Mouse (Mus musculus) embryonic stem cell, embryonic (primary cell): Measurements from ENCODE around the gene Plin2.

Source experiments
- CTCF ChIA-PET, 4 experiments: fragments of 300-600 bp in 2 of 4; fragments of 350-600 bp in 2 of 4; sonication (Branson Sonifier 250); formaldehyde crosslinking; loops; one replicate each; lab custom pipeline; 2022; ENCODE audit warnings: inconsistent platforms in 2 of 4; lab: Charles Lee
- POLR2A ChIA-PET, 4 experiments: fragments of 300-600 bp in 2 of 4; fragments of 350-600 bp in 2 of 4; sonication (Branson Sonifier 250); formaldehyde crosslinking; loops; one replicate each; lab custom pipeline; 2022; ENCODE audit warnings: antibody characterized with exemption in 4 of 4, inconsistent platforms in 1 of 4; lab: Charles Lee

Gene Plin2

DNA sequence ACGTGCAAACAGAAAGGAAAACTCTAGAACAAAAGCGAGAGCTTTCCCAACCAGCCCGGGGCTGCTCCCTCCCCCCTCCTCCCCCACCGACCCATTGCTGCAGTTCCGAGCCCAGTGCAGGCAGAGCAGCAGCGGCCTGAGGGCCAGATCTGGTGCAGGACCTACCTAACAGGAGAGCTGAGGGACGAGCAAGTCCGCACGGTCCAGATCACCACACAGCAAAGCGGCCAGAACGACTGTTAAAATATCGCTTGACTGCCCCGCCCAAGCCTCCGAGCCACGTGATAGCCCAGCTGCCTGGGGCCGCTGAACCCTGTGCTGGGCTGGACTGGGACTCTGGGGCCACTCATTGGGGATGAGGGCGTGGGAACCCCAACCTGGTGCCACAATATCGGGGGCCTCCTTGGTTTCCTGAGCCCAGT, at the start of gene Plin2:
Gene Plin2, minus strand, starts transcription at position 281 of the 422 bp plus-strand sequence.
- CTCF ChIA-PET: interaction anchor here in 1 of 4 experiments (0.7 to 1.4 kb wide), 2 partner anchors 95 to 236 kb away, joined by 3 to 5 read pairs; no protein-coding TSS in a partner anchor
- POLR2A ChIA-PET: interaction anchor here in 3 of 4 experiments (0.6 to 3.3 kb wide), 24 partner anchors 8 to 188 kb away, joined by 3 to 19 read pairs (median 4); partner anchors contain the start of genes Haus6 (in 2 of the 3), Rraga (in 2 of the 3) and Rps6 (in 1 of the 3)

DNA sequence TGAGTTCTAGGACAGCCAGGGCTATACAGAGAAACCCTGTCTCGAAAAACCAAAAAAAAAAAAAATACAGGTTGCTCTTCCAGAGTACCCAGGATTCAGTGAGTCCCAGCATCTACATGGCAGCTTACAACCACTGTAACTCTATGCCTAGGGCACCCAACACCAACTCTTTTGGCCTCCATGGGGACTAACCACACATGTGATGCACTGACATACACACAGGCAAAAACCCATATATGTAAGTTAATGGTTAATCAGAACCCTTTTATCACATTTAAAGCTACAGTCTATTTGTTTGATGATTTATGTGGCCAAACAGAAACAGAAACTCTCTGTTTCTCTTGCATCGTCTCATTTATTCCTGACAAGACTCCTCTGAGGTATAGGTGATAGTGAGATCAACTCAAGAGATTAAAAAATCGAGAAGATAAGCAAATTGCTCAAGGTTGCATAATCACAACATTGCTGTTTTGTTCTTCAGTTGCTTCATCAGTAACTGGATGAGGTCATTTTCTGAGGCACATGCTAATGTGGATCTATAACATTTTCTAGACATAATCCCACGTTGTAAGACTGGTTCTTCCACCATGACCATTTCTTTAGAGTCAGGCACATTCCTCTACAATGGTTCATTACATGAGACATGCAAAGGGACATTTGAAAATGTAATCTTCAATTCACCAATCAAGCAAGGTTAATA, 49.2 kb upstream of the Plin2 start:
- ChIA-PET CTCF (interaction anchor here in 1 of 4 experiments (0.5 kb wide), 1 partner anchor 22 kb away, joined by 4 read pairs; no protein-coding TSS in a partner anchor), POLR2A (interaction anchor here in 2 of 4 experiments (1.0 to 2.1 kb wide), 3 partner anchors 9 to 138 kb away, joined by 3 to 5 read pairs (median 5); partner anchors contain the start of genes Dennd4c (in 1 of the 2) and Rps6 (in 1 of the 2))

DNA sequence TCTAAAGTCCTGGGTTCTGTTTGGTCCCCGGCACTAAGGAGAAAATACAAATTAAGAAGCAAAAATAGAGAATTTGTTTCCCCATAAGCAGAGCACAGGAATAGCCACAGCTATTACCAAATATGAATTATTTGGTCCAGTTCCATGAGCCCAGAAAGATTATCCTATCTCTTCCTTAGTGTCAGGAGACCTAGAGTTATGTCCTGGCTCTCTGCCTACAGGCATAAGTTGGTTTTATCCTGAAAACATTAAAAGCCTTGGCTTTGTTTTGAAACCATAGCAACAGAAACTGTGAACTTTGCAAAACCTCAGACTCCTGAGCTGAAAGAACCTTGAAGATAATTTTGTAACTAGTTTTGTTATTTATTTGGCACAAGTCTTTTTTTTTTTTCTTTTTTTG, 47.3 kb upstream of the Plin2 start:
- ChIA-PET CTCF (no interaction called here), POLR2A (interaction anchor here in 1 of 4 experiments (0.6 to 2.0 kb wide), 4 partner anchors 12 to 140 kb away, joined by 3 to 5 read pairs (median 3); partner anchors contain the start of gene Rps6)

DNA sequence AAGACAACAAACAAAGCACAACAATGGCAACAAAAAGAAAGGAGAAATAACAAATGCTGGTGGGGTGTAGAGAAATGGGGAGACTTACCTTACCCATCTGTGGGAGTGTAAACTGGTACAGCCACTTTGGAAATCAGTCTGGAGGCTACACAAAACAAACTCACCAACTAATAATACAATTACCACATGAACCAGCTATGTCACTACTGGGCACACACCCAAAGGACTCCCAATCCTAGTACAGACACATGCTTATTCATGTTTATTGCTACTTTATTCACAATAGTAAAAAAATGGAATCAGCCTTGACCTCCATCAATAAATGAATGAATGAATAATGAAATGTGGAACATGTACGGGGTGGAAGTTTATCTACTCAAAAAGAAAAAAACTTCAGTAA, 45.5 kb upstream of the Plin2 start:
- ChIA-PET POLR2A (interaction anchor here in 1 of 4 experiments (2.9 kb wide), 1 partner anchor 104 kb away, joined by 8 read pairs; the partner anchor contains the start of gene Haus6), CTCF (no interaction called here)

DNA sequence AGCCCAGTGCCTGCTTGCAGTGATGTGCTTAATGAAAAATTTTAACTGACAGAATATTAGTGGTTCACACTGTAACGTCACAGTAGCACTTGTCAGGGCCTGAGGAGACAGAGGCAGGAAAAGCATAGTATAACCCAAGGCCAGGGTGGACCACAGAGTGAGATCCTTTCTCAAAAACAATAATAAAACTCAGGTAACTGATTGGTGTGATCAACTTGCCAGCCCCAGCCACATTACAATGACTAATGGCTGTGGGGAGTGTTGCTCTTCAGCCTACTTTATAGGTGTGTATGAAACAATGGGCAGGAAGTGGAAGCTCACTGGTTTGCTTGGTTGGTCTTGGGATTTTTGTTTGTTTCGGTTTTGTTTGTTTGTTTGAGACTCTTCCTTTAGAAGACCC, 43.7 kb upstream of the Plin2 start:
- CTCF ChIA-PET: interaction anchor here in 1 of 4 experiments (0.7 kb wide), 1 partner anchor 40 kb away, joined by 3 read pairs; no protein-coding TSS in a partner anchor
- POLR2A ChIA-PET: interaction anchor here in 3 of 4 experiments (0.5 to 2.9 kb wide), 11 partner anchors 10 to 161 kb away, joined by 3 to 11 read pairs (median 4); partner anchors contain the start of genes Acer2 (in 1 of the 3), Haus6 (in 1 of the 3) and Rraga (in 1 of the 3)

DNA sequence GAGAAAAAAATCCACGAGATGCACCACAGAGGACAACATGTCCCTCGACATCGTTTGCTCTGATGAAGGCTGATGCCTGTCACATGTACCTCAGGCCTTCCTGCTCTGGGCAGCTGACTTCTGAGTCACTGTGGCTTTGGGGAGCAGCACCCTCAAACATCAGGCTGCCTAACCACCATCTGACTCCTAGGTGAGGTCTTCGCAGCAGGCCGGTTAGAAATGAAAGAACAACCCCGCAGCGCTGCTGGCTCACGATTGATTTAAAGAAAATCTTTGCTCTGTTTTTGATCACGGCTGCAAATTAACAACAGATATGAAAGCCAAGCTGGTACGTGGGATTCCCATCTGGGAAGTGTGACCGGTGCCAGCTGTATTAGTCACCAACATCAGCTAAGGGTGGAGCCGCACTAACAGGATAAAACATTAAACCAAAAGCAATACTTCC, 42.9 kb upstream of the Plin2 start:
- POLR2A ChIA-PET: interaction anchor here in 3 of 4 experiments (0.9 to 2.9 kb wide), 10 partner anchors 12 to 162 kb away, joined by 3 to 11 read pairs (median 4); partner anchors contain the start of genes Rraga (in 2 of the 3), Acer2 (in 1 of the 3) and Haus6 (in 1 of the 3)
- CTCF ChIA-PET: interaction anchor here in 1 of 4 experiments (0.7 kb wide), 1 partner anchor 41 kb away, joined by 3 read pairs; no protein-coding TSS in a partner anchor

DNA sequence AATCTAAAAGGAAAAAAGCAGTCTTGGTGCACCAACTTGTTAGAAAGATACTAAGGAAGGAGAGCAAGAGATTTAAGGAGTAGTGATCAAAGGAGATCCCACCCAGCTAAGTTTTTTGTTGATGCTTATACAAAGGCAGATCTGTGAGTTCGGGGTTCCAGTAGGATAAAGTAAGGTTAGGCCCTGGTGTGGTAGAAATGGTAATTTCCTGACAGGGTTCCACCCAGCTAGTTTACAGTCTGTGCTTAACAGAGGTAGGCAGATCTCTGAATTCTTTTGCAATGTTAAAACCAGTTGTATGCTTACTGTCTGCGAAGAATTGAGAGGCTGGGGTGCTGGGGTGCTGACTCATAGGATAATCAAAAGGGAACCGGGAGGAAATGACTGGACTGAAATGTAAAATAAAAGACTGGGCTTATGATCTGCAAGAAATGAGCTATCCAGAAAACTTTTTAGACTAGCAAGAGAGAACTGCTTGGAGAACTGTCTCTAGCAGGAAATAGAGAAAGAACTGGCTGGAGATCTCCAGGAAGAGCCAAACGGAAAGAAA, 40.9 kb upstream of the Plin2 start:
- POLR2A ChIA-PET: interaction anchor here in 3 of 4 experiments (0.6 to 3.1 kb wide), 34 partner anchors 8 to 527 kb away, joined by 3 to 17 read pairs (median 4); partner anchors contain the start of genes Dennd4c (in 2 of the 3), Haus6 (in 2 of the 3), Rps6 (in 2 of the 3) and Rraga (in 2 of the 3)
- CTCF ChIA-PET: interaction anchor here in 2 of 4 experiments (0.6 to 1.3 kb wide), 3 partner anchors 14 to 154 kb away, joined by 3 to 4 read pairs (median 3); no protein-coding TSS in a partner anchor

DNA sequence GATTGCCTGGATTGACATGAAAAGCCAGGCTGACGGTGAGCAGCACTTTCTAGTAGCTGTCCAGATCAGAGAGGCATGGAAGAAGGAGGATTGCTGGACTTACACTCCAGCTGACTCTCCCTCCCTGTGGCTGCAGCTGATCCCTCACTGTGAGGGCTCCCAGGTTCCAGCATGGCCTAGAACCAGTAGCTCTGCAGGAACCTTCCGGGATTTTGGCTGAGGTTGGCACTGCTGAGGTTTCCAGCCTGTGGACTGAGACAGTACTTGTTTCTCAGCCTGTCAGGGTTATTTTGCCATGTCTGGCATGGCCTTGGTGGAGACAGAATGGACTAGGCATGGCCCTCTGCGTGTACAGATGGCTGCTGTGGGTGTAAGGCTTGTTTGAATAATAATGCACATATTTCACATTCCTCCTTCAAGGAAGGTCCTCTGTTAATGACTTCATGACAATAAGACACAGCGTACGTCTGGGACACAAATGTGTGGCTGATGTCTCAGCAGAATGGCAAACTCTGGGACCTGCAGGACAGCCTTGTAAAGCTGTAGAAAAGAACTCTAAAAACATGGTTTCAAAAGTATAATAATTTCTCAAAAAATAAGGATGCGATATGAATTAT, 40.3 kb upstream of the Plin2 start:
- POLR2A ChIA-PET: interaction anchor here (0.7 to 3.1 kb wide), 33 partner anchors 9 to 527 kb away, joined by 3 to 17 read pairs (median 5); partner anchors contain the start of genes Rps6 (in 3 of the 4), Dennd4c (in 2 of the 4), Haus6 (in 2 of the 4) and Rraga (in 2 of the 4)
- CTCF ChIA-PET: interaction anchor here in 2 of 4 experiments (0.6 to 1.3 kb wide), 3 partner anchors 13 to 154 kb away, joined by 3 to 4 read pairs (median 3); no protein-coding TSS in a partner anchor

DNA sequence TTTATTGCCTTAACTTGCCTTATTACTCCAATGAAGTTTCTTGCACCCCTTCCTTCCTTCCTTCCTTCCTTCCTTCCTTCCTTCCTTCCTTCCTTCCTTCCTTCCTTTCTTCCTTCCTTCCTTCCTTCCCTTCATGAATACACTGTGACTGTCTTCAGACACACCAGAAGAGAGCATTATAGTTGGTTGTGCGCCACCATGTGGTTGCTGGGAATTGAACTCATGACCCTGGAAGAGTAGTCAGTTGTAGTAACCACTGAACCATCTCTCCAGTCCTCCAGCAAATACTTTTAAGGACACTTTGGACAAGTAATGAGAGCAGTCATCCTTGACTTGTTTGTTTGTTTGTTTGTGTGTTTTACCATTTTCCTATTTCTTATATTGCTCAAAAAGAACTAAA, 38.9 kb upstream of the Plin2 start:
- CTCF ChIA-PET: no interaction called here
- POLR2A ChIA-PET: interaction anchor here in 2 of 4 experiments (0.6 to 3.1 kb wide), 4 partner anchors 7 to 36 kb away, joined by 3 to 17 read pairs (median 6); no protein-coding TSS in a partner anchor

DNA sequence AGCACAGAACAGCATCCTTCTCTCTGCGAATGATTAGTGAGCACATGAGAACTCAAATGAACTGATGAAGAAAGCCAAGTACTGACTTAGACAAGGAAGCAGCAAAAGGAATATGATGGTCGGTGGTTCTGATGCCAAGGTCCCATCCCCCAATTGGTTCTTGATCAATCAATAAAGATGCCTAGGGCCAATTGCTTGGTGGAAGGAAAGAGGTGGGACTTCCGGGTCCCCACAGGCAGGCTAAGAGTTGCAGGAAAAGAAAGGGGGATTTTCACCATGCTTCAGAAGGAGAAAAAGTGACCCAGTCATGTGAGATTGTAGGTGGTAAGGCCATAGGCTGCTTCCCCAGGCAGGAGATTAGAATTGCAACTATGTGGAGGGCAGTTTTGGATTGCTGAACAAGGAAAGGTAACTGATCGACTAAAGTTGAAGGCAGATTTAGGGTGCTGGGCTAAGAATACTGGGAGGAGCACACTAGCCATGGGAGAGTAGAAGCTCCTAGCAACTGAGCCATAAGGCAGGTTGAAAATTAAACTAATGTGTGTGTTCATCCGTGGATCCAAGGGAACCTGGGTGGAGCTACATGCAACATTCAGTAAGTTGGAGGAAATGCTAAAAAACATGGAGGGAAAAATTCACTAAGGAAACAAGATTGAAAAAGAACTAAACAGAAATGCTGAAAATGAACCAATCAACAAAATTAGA, 29.5 kb upstream of the Plin2 start:
- POLR2A ChIA-PET: interaction anchor here in 1 of 4 experiments (0.5 to 0.7 kb wide), 2 partner anchors 12 to 18 kb away, joined by 3 read pairs; no protein-coding TSS in a partner anchor
- CTCF ChIA-PET: no interaction called here

DNA sequence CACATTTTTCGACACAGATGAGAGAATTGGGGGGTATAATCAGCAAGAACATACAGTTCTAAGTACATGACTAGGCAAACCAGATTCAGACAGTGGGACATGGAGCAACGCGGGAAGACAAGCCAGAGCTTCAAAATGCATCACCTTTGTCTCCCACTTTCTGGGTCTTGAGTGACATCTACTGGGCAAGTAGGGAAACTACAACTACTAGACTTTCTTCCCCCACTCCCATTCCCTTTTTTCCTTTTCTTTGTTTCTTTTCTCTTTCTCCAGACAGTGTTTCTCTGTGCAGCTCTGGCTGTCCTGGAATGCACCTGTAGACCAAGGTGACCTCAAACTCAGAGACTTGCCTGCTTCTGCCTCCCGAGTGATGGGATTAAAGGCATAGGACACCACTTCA, 27.0 kb upstream of the Plin2 start:
- POLR2A ChIA-PET: interaction anchor here in 3 of 4 experiments (0.5 to 2.8 kb wide), 9 partner anchors 50 to 218 kb away, joined by 3 to 7 read pairs (median 4); partner anchors contain the start of gene Haus6 (in 3 of the 3)
- CTCF ChIA-PET: interaction anchor here (0.6 to 1.6 kb wide), 25 partner anchors 9 to 211 kb away, joined by 3 to 7 read pairs (median 3); partner anchors contain the start of gene Rraga (in 1 of the 4)

DNA sequence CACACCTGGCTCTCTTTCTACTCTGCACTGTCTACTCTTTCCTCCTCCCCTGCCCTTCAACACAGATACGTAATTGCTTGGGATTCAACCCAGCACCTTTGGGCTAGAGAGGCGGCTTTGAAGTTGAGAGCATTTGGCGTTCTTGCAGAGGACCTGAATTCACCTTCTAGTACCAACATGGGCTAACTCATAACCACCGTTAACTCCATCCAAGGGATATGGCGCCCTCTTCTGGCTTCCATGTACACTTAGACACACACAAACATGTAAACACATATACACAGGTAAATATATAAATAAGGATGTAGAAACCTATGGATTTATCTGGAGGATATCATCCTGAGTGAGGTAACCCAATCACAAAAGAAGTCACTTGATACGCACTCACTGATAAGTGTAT, 25.2 kb upstream of the Plin2 start:
- POLR2A ChIA-PET: interaction anchor here in 2 of 4 experiments (0.9 to 2.8 kb wide), 6 partner anchors 9 to 116 kb away, joined by 3 to 7 read pairs (median 4); partner anchors contain the start of gene Haus6 (in 2 of the 2)
- CTCF ChIA-PET: interaction anchor here in 2 of 4 experiments (1.1 to 1.8 kb wide), 2 partner anchors 120 to 150 kb away, joined by 3 to 8 read pairs; partner anchors contain the start of gene Rraga (in 1 of the 2)

DNA sequence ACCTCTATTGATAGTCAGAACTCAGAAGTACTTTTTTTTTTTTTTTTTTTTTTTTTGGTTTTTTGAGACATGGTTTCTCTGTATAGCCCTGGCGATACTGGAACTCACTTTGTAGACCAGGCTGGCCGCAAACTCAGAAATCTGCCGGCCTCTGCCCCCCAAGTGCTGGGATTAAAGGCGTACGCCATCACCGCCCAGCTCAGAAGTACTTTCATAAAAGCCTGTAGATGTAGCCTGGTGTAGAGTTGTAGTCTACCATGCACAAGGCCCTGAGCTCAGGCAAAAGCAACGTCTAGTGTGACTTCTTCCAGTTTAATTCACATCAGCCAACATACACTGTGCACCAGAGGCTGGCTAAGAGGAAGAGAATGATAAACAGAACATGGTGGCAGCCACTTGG, 23.1 kb upstream of the Plin2 start:
- ChIA-PET POLR2A (interaction anchor here in 3 of 4 experiments (0.6 to 2.4 kb wide), 8 partner anchors 11 to 285 kb away, joined by 3 to 9 read pairs (median 5); partner anchors contain the start of genes Haus6 (in 2 of the 3), Plin2 (in 1 of the 3), Rps6 (in 1 of the 3) and Rraga (in 1 of the 3)), CTCF (interaction anchor here in 2 of 4 experiments (0.6 to 1.0 kb wide), 2 partner anchors 68 to 109 kb away, joined by 3 to 4 read pairs; no protein-coding TSS in a partner anchor)

DNA sequence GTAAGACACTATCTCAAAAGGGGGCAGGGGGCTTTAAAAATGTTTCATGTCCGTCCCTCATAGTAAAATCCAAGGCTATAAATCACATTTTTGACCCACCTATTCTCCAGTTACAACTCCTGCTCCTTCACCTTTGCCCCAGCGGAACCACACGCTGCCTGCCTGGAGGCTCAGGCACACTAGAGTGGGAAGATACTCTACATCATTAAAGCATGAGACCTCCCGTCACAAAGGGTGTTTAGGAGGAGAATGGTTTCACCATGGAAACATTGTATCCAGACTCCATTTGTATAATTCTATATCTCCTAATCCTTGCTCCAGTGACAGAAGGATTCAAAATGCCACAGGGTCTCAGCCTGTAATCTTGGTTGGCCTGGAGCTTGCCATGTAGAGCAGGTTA, 21.4 kb upstream of the Plin2 start:
- CTCF ChIA-PET: interaction anchor here in 2 of 4 experiments (0.6 to 1.6 kb wide), 2 partner anchors 17 to 131 kb away, joined by 3 read pairs; no protein-coding TSS in a partner anchor
- POLR2A ChIA-PET: interaction anchor here in 1 of 4 experiments (0.6 to 1.2 kb wide), 3 partner anchors 17 to 116 kb away, joined by 3 read pairs; partner anchors contain the start of gene Rraga

DNA sequence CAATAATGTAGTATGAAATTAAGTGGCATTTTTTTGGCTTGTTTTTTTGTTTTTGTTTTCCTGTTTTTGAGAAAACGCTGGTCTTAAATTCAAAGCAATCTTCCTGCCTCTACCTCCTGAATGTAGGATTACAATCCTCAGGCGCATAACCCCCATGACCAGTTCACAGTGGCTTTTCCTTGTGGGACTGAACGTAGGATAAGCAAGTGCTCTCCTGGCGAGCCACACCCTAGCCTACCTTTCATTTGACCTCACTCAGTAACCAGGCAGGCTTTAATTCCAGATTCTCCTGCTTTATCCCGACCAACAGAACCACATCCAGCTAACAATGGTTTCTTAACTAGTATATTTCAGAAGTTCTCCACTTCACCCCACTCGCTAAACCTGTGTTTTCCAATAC, 20.9 kb upstream of the Plin2 start:
- ChIA-PET POLR2A (interaction anchor here in 1 of 4 experiments (0.6 to 1.2 kb wide), 3 partner anchors 17 to 115 kb away, joined by 3 read pairs; partner anchors contain the start of gene Rraga), CTCF (interaction anchor here in 2 of 4 experiments (0.6 to 1.6 kb wide), 2 partner anchors 17 to 130 kb away, joined by 3 read pairs; no protein-coding TSS in a partner anchor)

DNA sequence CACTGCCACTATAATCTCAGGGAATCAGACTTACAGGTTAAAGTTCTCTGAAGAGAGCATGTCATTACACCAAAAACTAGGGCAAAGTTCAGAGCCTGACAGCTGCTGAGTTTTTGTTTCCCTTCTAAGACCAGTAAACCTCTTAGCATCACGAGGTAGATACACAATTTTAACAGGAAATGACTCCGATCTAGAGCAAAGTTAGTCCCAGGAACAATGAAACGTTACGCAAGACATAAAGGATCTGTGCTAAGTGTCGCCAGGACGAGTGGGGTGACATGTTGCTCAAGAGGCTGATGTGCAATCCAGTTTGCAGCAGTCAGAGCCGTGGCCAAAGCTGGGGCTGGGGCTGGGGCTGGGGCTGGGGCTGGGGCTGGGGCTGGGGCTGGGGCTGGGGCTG, 20.3 kb upstream of the Plin2 start:
- POLR2A ChIA-PET: interaction anchor here in 2 of 4 experiments (0.7 to 1.4 kb wide), 5 partner anchors 9 to 115 kb away, joined by 3 to 5 read pairs (median 3); partner anchors contain the start of genes Haus6 (in 1 of the 2) and Rraga (in 1 of the 2)
- CTCF ChIA-PET: interaction anchor here in 1 of 4 experiments (1.6 kb wide), 1 partner anchor 16 kb away, joined by 3 read pairs; no protein-coding TSS in a partner anchor
